Mouse (Mus musculus): Measurements from ENCODE around the gene Fcer1g.

DNA sequence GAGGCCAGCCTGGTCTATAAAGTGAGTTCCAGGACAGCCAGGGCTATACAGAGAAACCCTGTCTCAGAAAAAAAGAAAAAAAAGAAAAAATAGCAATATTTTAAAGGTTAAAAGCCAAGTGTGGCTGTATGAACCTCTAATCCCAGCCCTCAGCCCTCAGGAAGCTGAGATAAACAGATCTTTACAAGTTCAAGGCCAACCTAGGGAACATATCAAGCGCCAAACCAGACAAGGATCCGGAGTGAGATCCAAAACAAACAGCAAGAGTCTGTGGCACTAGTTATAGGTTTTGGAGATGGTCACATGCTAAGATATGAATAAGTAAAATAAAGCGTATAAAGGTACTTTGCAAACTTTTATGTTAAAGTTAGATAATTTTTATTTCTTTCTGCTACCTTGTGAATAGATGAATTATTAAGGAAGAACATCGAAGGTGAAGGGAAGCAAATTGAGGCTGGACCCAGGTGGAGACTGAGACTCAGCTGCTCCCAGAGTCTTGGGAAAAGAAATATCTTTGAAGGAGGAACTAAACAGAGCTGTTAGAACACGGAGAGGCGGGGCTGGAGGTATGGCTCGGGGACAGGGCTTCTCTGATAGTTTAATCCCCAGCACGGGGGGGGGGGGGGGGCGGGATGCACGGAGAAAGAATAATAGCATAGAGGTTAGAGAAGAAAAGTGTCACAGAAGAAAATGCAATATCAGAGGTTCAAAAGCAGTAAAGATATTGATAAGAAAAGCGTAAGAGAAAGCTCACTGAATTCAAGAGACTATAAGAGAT, 30.5 kb downstream of the Fcer1g start:
- TF ChIP-seq CTCF (IDR thresholded peaks at IDR 0.05; ENCODE audit: extremely low read depth, insufficient read length, insufficient replicate concordance, low read depth, low read length): no peak
- TF ChIP-seq POLR2A (IDR thresholded peaks at IDR 0.05; ENCODE audit: low read depth, low read length): no peak
